Mouse (Mus musculus) lung, embryonic 14.5 days (tissue): ENCODE measurements around the gene Gpr62. TPM values are rescaled to one million over a fixed set of nuclear protein-coding genes. Genes with fewer than 3 reads are reported as not detected.
A peak's percentile ranks its signal among the peaks of the same experiment; 100 is the strongest.

Experiments
- ATAC-seq: fragments of 200-750 bp; cut with Nextera tagmentation; 2 replicates; pipeline ENCODE4 v1.8.0; 2017; ENCODE audit warnings: mild to moderate bottlenecking, moderate TSS enrichment, moderate library complexity; ENCODE audit not compliant: insufficient read depth
- DNase-seq: peaks from one replicate; pipeline ENCODE4 v3.0.0-alpha.2; 2015
- H3K27ac ChIP-seq: fragments of 300-500 bp; sonication (generic); 2 replicates; pipeline ENCODE4 v1.5.1; 2014; ENCODE audit warnings: low read depth, mild to moderate bottlenecking, moderate library complexity
- H3K27me3 ChIP-seq: fragments of 300-500 bp; sonication (generic); 2 replicates; pipeline ENCODE4 v1.6.1; 2014; ENCODE audit warnings: low read length, control low read depth; ENCODE audit not compliant: insufficient read depth
- H3K36me3 ChIP-seq: fragments of 300-500 bp; sonication (generic); 2 replicates; pipeline ENCODE4 v1.6.1; 2014; ENCODE audit warnings: control low read depth; ENCODE audit not compliant: insufficient read depth
- H3K4me1 ChIP-seq: fragments of 300-500 bp; sonication (generic); 2 replicates; pipeline ENCODE4 v1.6.1; 2014; ENCODE audit warnings: antibody characterized with exemption, control low read depth; ENCODE audit not compliant: insufficient read depth
- H3K4me2 ChIP-seq: fragments of 300-500 bp; sonication (generic); 2 replicates; pipeline ENCODE4 v1.6.1; 2014; ENCODE audit warnings: mild to moderate bottlenecking
- H3K4me3 ChIP-seq: fragments of 300-500 bp; sonication (generic); 2 replicates; pipeline ENCODE4 v1.5.1; 2014; ENCODE audit warnings: low read depth, low read length
- H3K9ac ChIP-seq: fragments of 300-500 bp; sonication (generic); 2 replicates; pipeline ENCODE4 v1.6.1; 2014
- H3K9me3 ChIP-seq: fragments of 300-500 bp; sonication (generic); 2 replicates; pipeline ENCODE4 v1.6.1; 2016; ENCODE audit warnings: low read depth, low read length, control low read depth
- CTCF ChIP-seq: IDR thresholded peaks from 2 replicates; pipeline ENCODE4 v1.5.1; 2016; ENCODE audit warnings: antibody characterized with exemption, low read depth
- WGBS: fragments of 180-500 bp; shearing (Covaris S2); extraction: QIAGEN DNeasy Blood & Tissue Kit; methylation state at CpG from one replicate; pipeline ENCODE4 v1.1.7; 2014; 5-methylcytosine and 5-hydroxymethylcytosine counted together
- polyA plus RNA-seq: library from polyadenylated mRNA; unstranded; fragments of >200 nt; fragmentation: Nextera tagmentation; extraction: Ambion mirVana; gene quantifications from 2 replicates; pipeline ENCODE4 v1.2.1, GENCODE M21; 2014

Gene Gpr62
- polyA plus RNA-seq, 1 experiment from 2014 or later = 0.26 TPM

DNA sequence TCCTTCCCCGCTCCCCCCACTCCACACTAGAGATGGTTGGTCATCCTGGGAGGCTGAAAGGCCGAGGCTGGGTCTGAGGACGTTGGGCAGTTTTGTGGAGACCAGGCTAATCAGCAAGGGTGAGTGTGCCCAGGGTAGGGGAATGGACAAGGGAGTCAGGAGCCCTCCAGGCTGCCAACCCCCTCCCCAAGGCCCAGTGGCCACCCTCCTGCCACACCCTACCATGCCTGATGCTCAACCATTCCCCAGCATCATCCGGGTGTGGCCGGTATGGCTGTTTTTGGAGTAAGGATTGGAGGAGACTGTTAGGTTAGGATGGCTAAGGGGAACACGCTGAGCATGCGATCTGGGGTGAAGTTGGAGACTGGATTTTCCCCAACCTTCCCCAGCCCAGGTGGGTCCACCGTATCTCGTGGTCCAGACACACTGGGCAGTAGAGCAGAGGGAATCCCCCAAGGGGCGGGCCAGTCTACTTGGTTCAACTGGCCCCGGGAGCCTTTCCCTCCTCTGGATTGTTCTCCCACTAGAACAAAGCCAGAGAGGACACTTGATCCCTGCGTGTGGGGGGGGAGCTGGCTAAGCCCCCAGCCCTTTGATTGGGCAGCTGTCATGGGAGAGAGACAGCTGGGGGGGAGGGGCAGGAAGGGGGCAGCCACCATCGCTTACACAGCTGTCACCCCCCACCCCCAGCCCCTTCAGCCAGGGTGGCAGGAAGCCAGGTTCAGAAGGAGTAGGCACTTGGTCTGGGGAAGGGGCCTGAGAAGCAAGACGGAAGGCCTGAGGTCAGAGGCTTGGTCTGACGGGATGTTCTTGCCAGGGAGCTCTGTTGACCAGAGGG lies 9.2 kb downstream of the Gpr62 start:
- Histone ChIP-seq H3K36me3 (peaks cover 24% of the 10 kb centered on the region; the same call in 1 of the 2 replicates), H3K4me2 (peak overlapping the region; percentile 97), H3K9ac (peak overlapping the region; percentile 73), H3K4me3 (peak overlapping the region; percentile 69), H3K9me3 (no peaks in the 10 kb centered on the region), H3K4me1 (peaks cover 33% of the 10 kb centered on the region), H3K27me3 (no peaks in the 10 kb centered on the region), H3K27ac (peak overlapping the region; percentile 91)
- DNase-seq = peak; percentile 74
- 23% methylated on average over 15 of the region's 15 CpGs for WGBS
- no peak for TF ChIP-seq CTCF
- ATAC-seq = peak; percentile 22; the same call in 1 of the 2 replicates

DNA sequence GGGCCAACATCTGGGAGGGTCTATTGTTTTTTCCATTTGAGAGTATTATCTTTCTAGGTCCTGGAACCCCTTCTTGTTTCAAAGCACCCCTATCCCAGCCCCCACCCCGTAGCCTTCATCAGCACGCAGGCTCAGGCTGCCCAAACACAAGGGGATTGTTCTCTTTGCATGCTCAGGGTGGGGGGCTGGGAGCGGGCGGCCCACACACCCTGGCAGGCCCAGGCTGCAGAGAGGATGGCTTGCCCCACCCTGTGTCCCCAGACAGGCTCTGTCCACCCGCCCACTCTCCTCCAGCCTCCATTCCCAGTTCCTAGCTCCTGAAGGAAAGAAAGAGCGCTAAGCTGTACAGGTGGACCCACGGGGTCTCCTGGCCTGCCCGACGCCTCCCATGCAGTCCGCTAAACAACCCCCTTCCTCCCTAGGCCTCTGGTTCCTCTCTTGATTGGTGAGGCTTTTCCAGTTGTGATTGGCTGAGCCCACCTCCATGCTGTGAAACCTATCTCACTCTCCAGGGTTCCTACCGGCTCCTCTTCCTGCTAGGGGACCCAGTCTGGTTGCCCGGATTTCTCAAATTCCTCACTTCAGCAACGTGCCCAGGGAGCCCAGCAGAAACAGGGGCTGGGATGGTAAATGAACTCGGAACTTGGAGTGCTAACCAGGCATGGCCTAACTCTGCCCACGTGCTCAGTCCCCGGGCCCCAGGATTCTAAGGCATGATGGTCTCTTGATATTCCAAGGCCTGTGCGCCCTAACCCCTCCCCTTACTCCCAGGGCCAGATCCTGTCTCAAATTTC lies 10.7 kb downstream of the Gpr62 start:
- H3K9ac ChIP-seq = peak overlapping the region; percentile 73

DNA sequence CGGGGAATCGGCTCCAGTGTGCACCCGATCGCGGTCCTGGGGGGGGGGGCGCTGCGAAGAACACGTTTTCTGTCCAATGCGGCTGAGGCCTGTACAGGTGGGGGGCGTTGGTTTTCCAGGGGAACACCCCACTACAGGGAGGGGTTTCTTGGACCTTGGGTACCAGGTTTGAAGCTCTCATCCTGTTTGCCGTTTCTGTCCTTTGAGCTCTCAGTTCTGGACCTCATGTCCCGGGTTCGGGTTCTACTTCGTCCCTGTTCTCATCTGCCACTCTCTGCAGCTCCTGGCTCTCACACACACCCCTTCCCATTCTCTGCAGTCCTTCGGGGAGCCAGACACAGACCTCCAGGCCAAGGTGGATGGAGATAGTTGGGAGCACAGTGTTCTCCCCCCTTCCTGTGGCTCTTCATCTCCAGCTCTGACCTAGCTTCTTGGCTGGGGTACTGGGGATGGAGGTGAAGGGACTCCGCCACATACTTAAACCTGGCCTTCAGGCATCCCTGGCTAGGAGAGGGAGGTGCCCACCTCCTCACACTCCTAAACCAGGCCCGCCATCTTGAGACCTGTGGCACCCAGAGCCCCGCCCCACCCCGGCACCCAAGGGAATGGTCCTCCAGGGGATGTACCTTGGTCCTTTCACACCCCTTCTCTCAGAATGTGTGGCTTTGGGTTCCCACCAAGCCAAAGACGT lies 11.5 kb downstream of the Gpr62 start:
- peak overlapping the region; percentile 73 for H3K9ac ChIP-seq
- DNase-seq = no peak
- whole genome bisulfite sequencing = under 1% methylated on average over 20 of the region's 20 CpGs
- no peaks in the 10 kb centered on the region for H3K9me3 ChIP-seq
- peaks cover 6% of the 10 kb centered on the region; the same call in 1 of the 2 replicates for H3K36me3 ChIP-seq
- H3K4me3 ChIP-seq = peak overlapping the region; percentile 69
- no peak for TF ChIP-seq CTCF
- peaks cover 50% of the 10 kb centered on the region for H3K4me1 ChIP-seq
- peak overlapping the region; percentile 91 for H3K27ac ChIP-seq
- peak overlapping the region; percentile 97 for H3K4me2 ChIP-seq
- peak; percentile 4 for ATAC-seq
- no peaks in the 10 kb centered on the region for H3K27me3 ChIP-seq

More for the DNA sequence above, 10.7 kb downstream of the Gpr62 start:
- H3K9me3 ChIP-seq = no peaks in the 10 kb centered on the region
- WGBS = 1% methylated on average over 17 of the region's 17 CpGs
- peak; percentile 15; the same call in 1 of the 2 replicates for ATAC-seq
- peak overlapping the region; percentile 91 for H3K27ac ChIP-seq
- H3K4me2 ChIP-seq = peak overlapping the region; percentile 97
- TF ChIP-seq CTCF = no peak
- no peaks in the 10 kb centered on the region for H3K27me3 ChIP-seq
- peak; percentile 66 for DNase-seq
- peaks cover 10% of the 10 kb centered on the region; the same call in 1 of the 2 replicates for H3K36me3 ChIP-seq
- H3K4me1 ChIP-seq = peaks cover 47% of the 10 kb centered on the region
- H3K4me3 ChIP-seq = peak overlapping the region; percentile 69

DNA sequence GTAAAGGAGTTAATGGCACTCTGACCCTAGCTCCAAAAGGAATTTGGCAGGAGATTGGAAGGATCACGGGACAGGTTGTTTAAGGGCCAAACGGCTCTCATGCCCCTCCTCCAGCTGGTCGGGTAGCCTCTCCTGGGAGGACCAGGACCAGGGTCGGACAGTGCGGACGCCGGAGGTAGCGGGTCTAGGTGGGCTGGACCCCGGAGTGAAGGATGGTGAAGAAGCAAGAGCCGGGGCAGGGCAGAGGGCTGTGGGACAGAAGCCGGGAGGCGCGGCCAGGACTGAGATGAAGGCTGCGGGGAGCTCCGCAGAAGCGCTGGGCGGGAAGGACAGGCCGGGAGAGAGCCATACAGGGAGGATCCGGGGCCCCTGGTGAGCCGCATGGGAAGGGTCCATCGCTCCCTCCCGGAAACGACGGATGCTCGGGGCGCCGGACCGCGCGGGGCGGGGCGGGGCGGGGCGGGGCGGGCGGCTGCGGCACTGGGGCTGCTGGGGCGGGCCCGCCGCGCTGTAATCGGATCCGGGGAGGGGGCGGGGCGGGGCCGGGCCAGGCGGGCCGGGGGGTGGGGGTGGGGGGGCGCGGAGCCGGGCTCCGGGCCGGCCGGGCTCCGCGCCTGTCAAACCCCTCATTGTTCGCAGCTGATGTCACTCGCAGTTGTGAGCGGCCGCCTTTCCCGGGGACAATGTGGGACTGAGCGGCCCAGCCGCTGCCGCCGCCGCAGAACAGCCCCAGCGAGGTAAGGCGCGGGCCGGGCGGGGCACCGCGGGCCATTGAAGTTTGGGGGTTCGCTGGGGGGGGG lies 12.3 kb downstream of the Gpr62 start, which contains the start of gene Pcbp4:
TSS of gene Pcbp4 (plus strand) at position 21 of the 800 bp plus-strand sequence.
- Histone ChIP-seq H3K36me3 (no peaks in the 10 kb centered on the region), H3K4me1 (peaks cover 50% of the 10 kb centered on the region), H3K9me3 (no peaks in the 10 kb centered on the region), H3K9ac (peak within 1 kb of the TSS; percentile 73), H3K4me3 (peak within 1 kb of the TSS; percentile 69), H3K27me3 (no peaks in the 10 kb centered on the region), H3K27ac (peak within 1 kb of the TSS; percentile 92), H3K4me2 (peak within 1 kb of the TSS; percentile 97)
- peak; percentile 65 for ATAC-seq
- TF ChIP-seq CTCF = no peak
- WGBS = under 1% methylated on average over 57 of the region's 74 CpGs
- peak; percentile 84 for DNase-seq

DNA sequence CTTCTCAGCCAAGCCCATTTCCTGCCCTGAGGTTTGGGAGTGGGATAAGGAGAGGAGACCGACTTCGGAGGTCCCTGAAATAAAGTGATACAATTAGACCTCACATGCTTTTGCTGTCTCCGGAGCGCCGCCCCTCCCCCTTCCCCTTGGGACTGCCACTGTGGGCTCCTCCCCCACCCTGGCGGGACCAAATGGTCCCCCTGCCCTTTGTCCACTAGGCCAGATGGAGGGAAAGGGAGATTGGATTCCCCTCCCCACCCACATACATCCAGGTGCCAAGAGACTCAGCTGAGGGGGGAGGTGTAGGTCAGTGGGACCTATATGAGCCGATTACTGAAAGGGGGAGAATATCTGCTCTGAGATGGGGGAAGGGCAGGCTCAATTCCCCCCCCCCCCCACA lies 12.9 kb downstream of the Gpr62 start:
- H3K27ac ChIP-seq = peak overlapping the region; percentile 92
- DNase-seq = no peak
- no peak for ATAC-seq
- peaks cover 55% of the 10 kb centered on the region for H3K4me1 ChIP-seq
- TF ChIP-seq CTCF = no peak
- peak overlapping the region; percentile 97 for H3K4me2 ChIP-seq
- peak overlapping the region; percentile 69 for H3K4me3 ChIP-seq
- WGBS = 0% methylated on average over 7 of the region's 7 CpGs
- H3K9me3 ChIP-seq = no peaks in the 10 kb centered on the region
- H3K9ac ChIP-seq = peak overlapping the region; percentile 73
- no peaks in the 10 kb centered on the region for H3K36me3 ChIP-seq
- H3K27me3 ChIP-seq = no peaks in the 10 kb centered on the region

DNA sequence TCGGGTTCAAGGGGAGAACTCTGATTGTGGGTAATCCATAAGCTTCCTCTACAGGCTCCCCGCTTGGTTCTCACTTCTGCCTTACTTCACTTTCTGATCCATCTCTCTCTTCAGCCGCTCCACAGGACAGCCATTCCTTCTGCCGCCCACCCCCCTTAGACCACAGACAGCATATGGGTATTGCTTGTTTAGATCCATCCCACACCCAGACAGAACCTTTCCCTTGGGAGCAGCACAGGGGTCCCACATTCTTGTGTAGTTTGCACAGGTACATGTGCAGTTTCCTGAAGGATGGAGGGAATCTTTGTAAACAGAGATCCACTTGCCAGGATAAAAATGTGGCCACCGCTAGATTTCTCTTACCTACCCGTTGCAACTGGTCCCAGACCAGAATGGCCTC lies 13.4 kb downstream of the Gpr62 start:
- H3K4me2 ChIP-seq = peak overlapping the region; percentile 97
- H3K27ac ChIP-seq = 0 out of 2 replicates have a peak overlapping the region, but pooled peaks have one; percentile 92
- TF ChIP-seq CTCF = no peak
- DNase-seq = no peak
- no peaks in the 10 kb centered on the region for H3K36me3 ChIP-seq
- no peak for ATAC-seq
- peak overlapping the region; percentile 69; the same call in 1 of the 2 replicates for H3K4me3 ChIP-seq
- no peak overlapping the region for H3K9ac ChIP-seq
- H3K9me3 ChIP-seq = no peaks in the 10 kb centered on the region
- no peaks in the 10 kb centered on the region for H3K27me3 ChIP-seq
- H3K4me1 ChIP-seq = peaks cover 57% of the 10 kb centered on the region
- WGBS = 31% methylated on average over 6 of the region's 6 CpGs
